Mouse (Mus musculus): ENCODE measurements around the gene Ptpn21.

The Ptpn21 gene

DNA sequence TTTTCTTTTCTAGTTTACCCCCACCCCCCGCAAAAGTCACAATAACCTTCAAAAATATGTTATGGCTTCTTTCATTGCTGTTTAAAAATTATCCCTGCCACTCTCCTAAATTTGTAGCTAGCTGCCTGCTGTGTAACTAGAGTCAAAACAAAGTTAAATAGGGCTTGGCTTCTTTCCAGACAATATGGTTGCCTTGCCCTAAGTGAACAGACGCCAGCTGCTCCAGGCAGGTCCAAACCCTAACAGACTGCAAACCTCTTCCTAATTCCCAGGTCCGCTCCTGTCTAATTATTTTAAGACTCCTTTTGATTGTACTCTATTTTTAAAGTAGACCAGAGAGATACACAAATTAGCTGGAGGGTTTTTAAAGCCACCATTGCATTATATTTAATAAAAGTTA lies 16.6 kb downstream of the Ptpn21 start:
- peak; percentile 89 for DNase-seq

GRCm38 (mm10) chr12:98716142-98716541 lies 21.1 kb downstream of the Ptpn21 start:
- DNase-seq, result no peak

DNA sequence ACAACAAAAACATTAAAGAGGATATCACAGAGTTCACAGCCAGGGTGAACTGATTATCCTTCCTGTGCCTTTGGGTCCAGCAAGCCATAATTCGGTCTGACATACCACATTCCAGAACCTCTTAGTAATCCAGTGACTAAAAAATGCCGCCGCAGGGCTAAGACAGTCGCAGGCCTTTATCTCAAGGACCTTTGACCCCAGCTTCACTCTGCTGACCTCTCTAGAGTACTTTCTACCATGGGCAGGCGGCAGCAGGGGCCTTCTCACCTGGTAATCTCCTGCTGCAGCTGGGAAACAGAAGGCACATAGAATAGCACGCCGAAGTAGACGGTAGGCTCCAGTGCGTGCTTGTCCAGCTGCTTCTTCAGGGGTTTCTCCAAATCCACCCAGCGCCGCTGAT lies 22.4 kb downstream of the Ptpn21 start:
- DNase-seq, result no peak

DNA sequence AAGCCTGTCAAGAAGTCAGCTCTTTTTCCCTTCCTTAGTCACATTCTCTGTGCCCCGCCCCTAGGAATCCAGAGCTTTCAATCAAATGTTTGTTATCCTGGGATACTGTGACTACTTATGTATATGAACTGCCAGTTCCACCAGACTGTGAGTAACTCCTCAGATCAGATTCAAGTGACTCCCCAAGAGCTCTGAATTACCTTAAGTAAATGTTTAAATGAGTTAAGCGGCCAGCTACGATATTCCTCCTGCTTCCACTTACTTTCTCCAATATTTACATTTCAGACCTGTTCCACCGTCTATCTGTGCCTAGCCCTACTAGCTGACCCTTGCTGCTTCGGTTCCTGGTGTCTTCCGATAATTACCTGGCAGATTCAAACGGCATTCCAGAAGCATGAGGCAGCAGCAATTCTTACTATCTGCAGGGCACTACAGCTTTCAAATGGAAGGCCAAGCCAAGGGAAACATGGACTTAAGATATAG lies 23.5 kb downstream of the Ptpn21 start:
- no peak for DNase-seq

DNA sequence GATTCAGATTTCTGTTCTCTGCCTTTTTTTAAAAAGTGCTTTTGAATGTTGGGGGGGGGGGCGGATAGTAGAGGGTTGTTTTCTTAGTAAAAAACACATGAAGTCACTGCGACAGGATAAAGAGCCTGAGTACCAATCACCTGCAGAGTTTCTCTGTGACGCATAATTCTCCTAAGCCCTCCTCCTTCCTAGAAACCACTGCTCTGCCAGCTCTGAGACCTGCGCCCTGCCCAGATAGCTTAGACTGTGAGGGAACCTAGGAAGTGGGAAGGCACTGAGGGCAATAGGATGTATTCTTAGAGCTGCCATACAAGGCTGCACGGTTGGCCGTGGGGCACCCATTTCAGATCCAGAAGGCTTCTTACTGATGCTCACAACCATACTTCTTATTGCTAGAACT lies 24.4 kb downstream of the Ptpn21 start:
- no peak for DNase-seq

- no peak for DNase-seq
These were observed 33.2 kb downstream of the Ptpn21 start for GRCm38 (mm10) chr12:98703961-98704360.

DNA sequence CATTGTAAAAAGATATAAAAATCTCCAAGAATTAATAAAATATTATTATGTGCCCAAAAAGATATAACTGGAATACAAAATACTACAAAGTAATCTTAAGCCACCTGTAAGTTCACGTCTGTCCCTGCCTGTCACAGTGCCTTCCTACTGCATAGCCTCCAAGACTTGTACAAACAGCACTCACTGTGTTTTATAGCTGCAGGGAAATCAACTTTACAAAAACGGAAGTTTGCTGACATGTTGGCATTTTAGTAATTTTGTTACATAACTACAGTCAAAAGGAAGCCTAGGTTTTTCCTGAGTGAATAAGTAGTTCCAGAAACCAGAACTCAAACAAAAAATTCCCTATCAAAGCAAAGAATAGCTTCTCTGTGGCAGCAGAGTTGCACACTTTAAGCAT lies 33.7 kb downstream of the Ptpn21 start:
- DNase-seq, result no peak

- peak; percentile 76 for DNase-seq
These were observed 35.6 kb downstream of the Ptpn21 start for GRCm38 (mm10) chr12:98701564-98701963.

GRCm38 (mm10) chr12:98697202-98697601 lies 40.0 kb downstream of the Ptpn21 start:
- DNase-seq, result no peak

- no peak for DNase-seq
These were observed 47.0 kb downstream of the Ptpn21 start for GRCm38 (mm10) chr12:98690230-98690629.

DNA sequence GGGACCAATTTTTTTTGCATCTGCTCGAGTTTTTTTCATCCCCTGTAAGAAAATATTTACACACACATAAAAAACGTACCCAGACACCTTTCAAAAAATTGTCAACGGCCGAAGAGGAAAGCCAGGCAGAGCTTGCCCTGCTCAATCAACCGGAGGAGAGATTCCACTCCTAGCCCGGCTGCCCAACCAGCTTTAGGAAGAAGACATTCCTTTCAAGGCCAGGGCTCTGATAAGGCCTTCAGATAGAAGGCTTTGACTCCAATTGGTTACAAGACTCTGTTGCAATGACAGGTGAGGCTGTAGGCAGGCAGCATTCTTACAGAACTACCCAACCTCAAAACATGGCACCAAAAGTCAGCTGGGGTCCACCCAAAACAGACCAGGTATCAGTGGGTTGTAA lies 53.6 kb downstream of the Ptpn21 start:
- DNase-seq, result no peak

DNA sequence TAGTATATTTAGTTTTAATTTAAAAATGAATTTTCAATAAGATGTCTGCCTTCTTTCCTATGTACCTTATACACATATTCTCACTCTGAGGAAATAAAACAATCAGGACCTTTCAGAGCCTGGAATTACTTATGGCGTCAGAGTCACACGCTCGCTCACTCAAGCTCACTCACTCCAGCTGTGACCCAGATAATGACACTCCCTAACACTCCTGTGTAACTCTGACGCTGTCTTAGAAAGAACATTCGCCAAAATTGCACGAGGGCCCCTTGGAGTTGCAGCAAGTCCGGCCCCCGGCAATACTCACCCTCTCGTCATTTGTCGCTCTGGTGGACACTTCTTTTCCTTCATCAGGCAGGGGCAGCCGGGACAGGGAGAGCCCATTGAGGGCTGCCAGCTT lies 54.0 kb downstream of the Ptpn21 start:
- DNase-seq, result no peak

- no peak for DNase-seq
These were observed 55.0 kb downstream of the Ptpn21 start for GRCm38 (mm10) chr12:98682196-98682595.

DNA sequence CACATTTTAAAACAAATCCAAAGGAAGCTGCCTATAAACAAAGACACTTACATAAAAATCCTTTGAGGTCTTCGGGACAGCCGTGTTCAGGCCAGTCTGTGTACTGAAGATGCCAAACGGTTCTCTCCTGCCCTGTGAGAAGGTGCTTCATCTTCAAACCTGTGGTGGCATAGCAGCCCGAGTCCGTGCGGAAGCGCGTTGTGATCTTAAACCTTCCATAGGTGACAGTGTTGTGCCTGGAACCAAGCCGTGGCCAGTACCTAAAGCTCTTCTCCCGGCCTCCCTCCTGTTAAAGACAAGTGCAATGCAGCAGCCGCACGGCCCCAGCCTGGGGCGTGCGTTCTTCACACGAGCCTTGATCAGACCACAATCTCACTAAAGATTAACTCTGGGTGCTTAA lies 57.3 kb downstream of the Ptpn21 start:
- DNase-seq, result no peak

GRCm38 (mm10) chr12:98677336-98677735 lies 59.9 kb downstream of the Ptpn21 start:
- no peak for DNase-seq

DNA sequence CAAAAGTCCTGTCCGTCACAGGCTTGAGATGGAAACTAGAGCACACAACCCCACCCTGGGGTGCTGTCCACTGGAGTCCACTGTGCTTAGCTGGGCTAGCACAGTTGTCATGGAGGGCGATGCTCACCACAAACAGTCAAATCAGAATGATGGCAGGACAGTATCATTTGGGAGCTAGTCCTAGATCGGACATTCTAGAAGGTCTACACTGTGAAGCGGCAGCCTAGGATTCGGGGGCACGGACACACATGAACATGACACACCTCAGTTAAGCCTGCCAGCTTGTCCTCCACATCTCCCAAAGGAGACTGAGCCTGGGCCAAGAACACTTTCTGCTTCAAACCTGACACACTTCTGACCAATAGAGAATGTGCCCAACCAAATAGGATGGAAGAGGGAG lies 60.3 kb downstream of the Ptpn21 start:
- DNase-seq, result no peak

DNA sequence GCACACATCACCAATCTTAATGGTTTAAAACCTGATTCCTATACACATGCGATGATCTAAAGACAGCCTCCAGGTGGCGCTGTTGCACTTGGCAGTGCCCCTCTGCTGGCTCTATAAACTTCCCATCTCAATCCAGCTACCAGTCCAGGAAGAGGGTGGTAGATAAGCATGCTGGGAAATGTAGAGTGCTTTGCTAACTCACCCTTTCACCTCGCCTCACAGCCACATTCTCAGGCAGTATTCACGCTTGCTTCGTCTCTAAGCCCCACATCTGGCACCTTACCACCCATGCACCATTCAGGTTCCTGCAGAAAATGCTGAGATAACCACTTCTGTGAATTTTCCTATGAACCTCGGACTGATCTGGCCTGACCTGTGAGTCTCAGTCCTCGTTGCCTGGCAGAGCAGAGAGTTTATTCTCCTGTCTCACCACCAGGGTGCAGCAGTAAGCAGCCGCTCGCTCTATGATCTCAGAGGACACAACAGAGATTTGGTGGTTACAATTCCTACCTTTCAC lies 62.5 kb downstream of the Ptpn21 start:
- DNase-seq, result peak; percentile 82

GRCm38 (mm10) chr12:98673879-98674278 lies 63.3 kb downstream of the Ptpn21 start:
- DNase-seq, result no peak

- DNase-seq, result peak; percentile 36
These were observed 66.8 kb downstream of the Ptpn21 start for GRCm38 (mm10) chr12:98670429-98670828.

GRCm38 (mm10) chr12:98669864-98670263 lies 67.3 kb downstream of the Ptpn21 start:
- peak; percentile 93 for DNase-seq

GRCm38 (mm10) chr12:98669086-98669485 lies 68.1 kb downstream of the Ptpn21 start:
- peak; percentile 27 for DNase-seq

GRCm38 (mm10) chr12:98668132-98668814 lies 68.9 kb downstream of the Ptpn21 start:
- DNase-seq, result peak; percentile 76

- DNase-seq, result no peak
These were observed 74.6 kb downstream of the Ptpn21 start for GRCm38 (mm10) chr12:98662617-98663016.

- DNase-seq, result no peak
These were observed 80.3 kb downstream of the Ptpn21 start for GRCm38 (mm10) chr12:98656873-98657272.

GRCm38 (mm10) chr12:98644852-98645251 lies 92.4 kb downstream of the Ptpn21 start:
- DNase-seq, result no peak

All from cerebellum, adult 9-10 months (tissue).